Mouse (Mus musculus): ENCODE measurements around the gene Cyb561d1. TPM values are rescaled to one million over a fixed set of nuclear protein-coding genes. Genes with fewer than 3 reads are reported as not detected.

The Cyb561d1 gene
- polyA plus RNA-seq, 1 experiment = 9.9 TPM

GRCm38 (mm10) chr3:108178756-108179715 is 22.0 kb downstream of the Cyb561d1 start:
- WGBS = 39% methylated on average over 7 of the region's 7 CpGs
- DNase-seq (ENCODE audit: low read depth, low spot score) = no peak

- no peak for DNase-seq (ENCODE audit: low read depth, low spot score)
- 37% methylated on average over 14 of the region's 14 CpGs for WGBS
These were observed 26.1 kb downstream of the Cyb561d1 start for GRCm38 (mm10) chr3:108174672-108175531.

- no peak for DNase-seq (ENCODE audit: low read depth, low spot score)
- whole genome bisulfite sequencing = 60% methylated on average over 3 of the region's 3 CpGs
These were observed 31.8 kb downstream of the Cyb561d1 start for GRCm38 (mm10) chr3:108169199-108169598.

GRCm38 (mm10) chr3:108167499-108167898 is 33.5 kb downstream of the Cyb561d1 start:
- DNase-seq (ENCODE audit: low read depth, low spot score) = no peak
- WGBS = 63% methylated on average over 14 of the region's 14 CpGs

- 44% methylated on average over 11 of the region's 11 CpGs for WGBS
- DNase-seq (ENCODE audit: low read depth, low spot score) = no peak
These were observed 34.4 kb downstream of the Cyb561d1 start for GRCm38 (mm10) chr3:108166486-108167211.

GRCm38 (mm10) chr3:108165532-108166315 is 35.3 kb downstream of the Cyb561d1 start:
- DNase-seq (ENCODE audit: low read depth, low spot score) = no peak
- WGBS = 43% methylated on average over 10 of the region's 10 CpGs

GRCm38 (mm10) chr3:108164807-108165206 is 36.2 kb downstream of the Cyb561d1 start:
- WGBS = 14% methylated on average over 9 of the region's 9 CpGs
- peak; percentile 59 for DNase-seq (ENCODE audit: low read depth, low spot score)

GRCm38 (mm10) chr3:108164091-108164490 is 36.9 kb downstream of the Cyb561d1 start:
- 55% methylated on average over 5 of the region's 5 CpGs for WGBS
- no peak for DNase-seq (ENCODE audit: low read depth, low spot score)

- 78% methylated on average over 9 of the region's 9 CpGs for WGBS
- no peak for DNase-seq (ENCODE audit: low read depth, low spot score)
These were observed 42.5 kb downstream of the Cyb561d1 start for GRCm38 (mm10) chr3:108158383-108159037.

- WGBS = 70% methylated on average over 4 of the region's 4 CpGs
- no peak for DNase-seq (ENCODE audit: low read depth, low spot score)
These were observed 46.4 kb downstream of the Cyb561d1 start, which contains the start of gene Gpr61 for GRCm38 (mm10) chr3:108154656-108155055. TSS of gene Gpr61 (minus strand) at chr3:108154882.

- no peak for DNase-seq (ENCODE audit: low read depth, low spot score)
- 85% methylated on average over 3 of the region's 3 CpGs for WGBS
These were observed 48.7 kb downstream of the Cyb561d1 start for GRCm38 (mm10) chr3:108152290-108152689.

GRCm38 (mm10) chr3:108147386-108148235 is 53.4 kb downstream of the Cyb561d1 start:
- WGBS = 40% methylated on average over 11 of the region's 11 CpGs
- peak; percentile 91 for DNase-seq (ENCODE audit: low read depth, low spot score)

GRCm38 (mm10) chr3:108146671-108147070 is 54.3 kb downstream of the Cyb561d1 start:
- DNase-seq (ENCODE audit: low read depth, low spot score) = no peak
- WGBS = 41% methylated on average over 5 of the region's 5 CpGs

Other genes starting within 250 kb of the Cyb561d1 start
- gene Gstm3, start 231.9 kb downstream of the Cyb561d1 start, polyA plus RNA-seq (2012; rRNA removed) = 11.5 and 90.4 TPM in 2 replicates
- gene Gstm2, start 214.8 kb downstream of the Cyb561d1 start, polyA plus RNA-seq (2012; rRNA removed) = 40.2 and 44.1 TPM in 2 replicates
- gene Gstm1, start 183.2 kb downstream of the Cyb561d1 start, polyA plus RNA-seq (2012; rRNA removed) = 109 and 157 TPM in 2 replicates
- gene Gstm4, start 156.3 kb downstream of the Cyb561d1 start, polyA plus RNA-seq (2012; rRNA removed) = 9.9 and 10.0 TPM in 2 replicates
- gene Ampd2, start 114.6 kb downstream of the Cyb561d1 start, polyA plus RNA-seq (2012; rRNA removed) = 82.4 and 101 TPM in 2 replicates
- 1.6 and 2.1 TPM in 2 replicates for gene Gnat2, start 108.4 kb downstream of the Cyb561d1 start, polyA plus RNA-seq (2012; rRNA removed)
- gene Gnai3, start 55.1 kb downstream of the Cyb561d1 start, polyA plus RNA-seq (2012; rRNA removed) = 35.7 and 47.2 TPM in 2 replicates
- gene Gpr61, start 46.3 kb downstream of the Cyb561d1 start, polyA plus RNA-seq (2012; rRNA removed) = 0.04 TPM in 2 replicates
- 7.3 and 11.9 TPM in 2 replicates for gene Amigo1, start 14.9 kb downstream of the Cyb561d1 start, polyA plus RNA-seq (2012; rRNA removed)
- gene Atxn7l2, start 9.7 kb upstream of the Cyb561d1 start, polyA plus RNA-seq (2012; rRNA removed) = 6.2 and 7.2 TPM in 2 replicates
- 1.7 and 2.3 TPM in 2 replicates for gene Sypl2, start 25.4 kb upstream of the Cyb561d1 start, polyA plus RNA-seq (2012; rRNA removed)
- 86.3 and 92.7 TPM in 2 replicates for gene Psma5, start 55.7 kb upstream of the Cyb561d1 start, polyA plus RNA-seq (2012; rRNA removed)
- 52.4 and 52.6 TPM in 2 replicates for gene Sort1, start 82.9 kb upstream of the Cyb561d1 start, polyA plus RNA-seq (2012; rRNA removed)
- gene Mybphl, start 163.7 kb upstream of the Cyb561d1 start, polyA plus RNA-seq (2012; rRNA removed) = not detected in 2 replicates
- 7.0 and 7.7 TPM in 2 replicates for gene Psrc1, start 182.6 kb upstream of the Cyb561d1 start, polyA plus RNA-seq (2012; rRNA removed)
- gene Celsr2, start 214.3 kb upstream of the Cyb561d1 start, polyA plus RNA-seq (2012; rRNA removed) = 1.8 and 2.2 TPM in 2 replicates
- gene Sars, start 244.0 kb upstream of the Cyb561d1 start, polyA plus RNA-seq (2012; rRNA removed) = 40.1 and 40.6 TPM in 2 replicates

Measured in large intestine, adult 2 months (tissue).